Mouse (Mus musculus): ENCODE measurements around the gene Eif3c. TPM values are rescaled to one million over a fixed set of nuclear protein-coding genes. Genes with fewer than 3 reads are reported as not detected.

Eif3c gene
- polyA plus RNA-seq, 1 experiment from 2014 or later: 207 TPM

DNA sequence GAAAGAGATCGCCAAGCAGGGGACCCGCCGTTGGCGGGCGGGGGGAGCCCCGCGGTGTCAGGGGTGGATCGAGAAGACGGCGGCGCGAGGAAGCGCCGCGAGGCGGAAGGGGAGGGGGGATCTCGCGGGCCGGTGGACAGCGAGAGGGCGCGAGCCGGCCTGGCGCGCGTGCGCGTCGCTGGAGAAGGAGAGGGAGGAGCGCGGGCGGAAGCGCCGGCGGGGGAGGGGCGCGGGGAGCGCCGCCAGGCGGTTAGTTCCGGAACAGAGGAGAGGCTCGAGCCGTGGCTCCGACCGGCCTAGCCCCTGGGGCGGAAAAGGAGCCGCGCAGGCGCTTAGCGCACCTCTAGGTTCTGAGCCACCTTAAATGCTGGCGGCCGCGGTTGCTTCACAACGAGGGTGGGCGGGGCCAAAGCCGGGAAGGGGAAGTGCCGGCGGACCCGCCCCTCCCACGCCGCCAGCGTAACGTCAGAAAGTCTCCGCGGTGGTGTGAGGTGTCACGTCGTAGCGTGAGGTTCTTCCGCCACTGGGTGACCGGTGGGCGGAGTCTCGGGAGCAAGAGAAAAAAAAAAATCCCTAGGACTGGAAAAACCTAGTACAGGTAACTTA, 62.8 kb downstream of the Eif3c start, which contains the start of gene Atxn2l:
Atxn2l (minus strand) TSS at position 165 of the 606 bp plus-strand sequence.
- H3K4me1 ChIP-seq (replicated peaks): peaks cover 23% of the 10 kb centered on the region
- H3K27me3 ChIP-seq: no peaks in the 10 kb centered on the region
- H3K36me3 ChIP-seq: peaks cover 29% of the 10 kb centered on the region
- H3K4me2 ChIP-seq (replicated peaks): peak within 1 kb of the TSS; percentile 79
- H3K9me3 ChIP-seq: no peaks in the 10 kb centered on the region
- peak within 1 kb of the TSS; percentile 100 for H3K4me3 ChIP-seq (replicated peaks)
- peak within 1 kb of the TSS; percentile 99 for H3K9ac ChIP-seq (replicated peaks)
- WGBS: 1% methylated on average over 65 of the region's 72 CpGs
- peak within 1 kb of the TSS; percentile 99 for H3K27ac ChIP-seq
- peak; percentile 86 for ATAC-seq

DNA sequence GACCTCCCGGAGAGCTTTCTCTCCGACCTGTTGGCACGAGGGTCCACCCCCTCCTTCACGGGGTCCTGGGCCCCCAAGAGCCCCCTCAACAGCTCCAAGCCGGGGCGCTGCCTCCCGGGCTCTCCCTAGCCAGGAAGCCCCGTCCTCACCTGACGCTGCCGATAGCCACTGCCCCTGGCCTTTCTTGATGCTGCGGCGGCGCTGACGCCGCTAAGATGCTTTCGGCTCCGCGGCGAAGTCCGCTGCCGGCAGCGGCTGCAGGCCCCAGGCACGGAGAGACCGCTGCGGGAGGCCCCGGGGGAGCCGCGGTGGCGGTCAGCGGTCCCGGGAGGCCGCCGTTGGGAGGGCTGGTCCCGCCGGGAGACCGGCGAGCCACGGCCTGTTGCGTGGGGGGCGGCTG, 63.5 kb downstream of the Eif3c start:
- peak overlapping the region; percentile 99 for H3K27ac ChIP-seq
- H3K36me3 ChIP-seq: peaks cover 35% of the 10 kb centered on the region
- under 1% methylated on average over 39 of the region's 40 CpGs for whole genome bisulfite sequencing

DNA sequence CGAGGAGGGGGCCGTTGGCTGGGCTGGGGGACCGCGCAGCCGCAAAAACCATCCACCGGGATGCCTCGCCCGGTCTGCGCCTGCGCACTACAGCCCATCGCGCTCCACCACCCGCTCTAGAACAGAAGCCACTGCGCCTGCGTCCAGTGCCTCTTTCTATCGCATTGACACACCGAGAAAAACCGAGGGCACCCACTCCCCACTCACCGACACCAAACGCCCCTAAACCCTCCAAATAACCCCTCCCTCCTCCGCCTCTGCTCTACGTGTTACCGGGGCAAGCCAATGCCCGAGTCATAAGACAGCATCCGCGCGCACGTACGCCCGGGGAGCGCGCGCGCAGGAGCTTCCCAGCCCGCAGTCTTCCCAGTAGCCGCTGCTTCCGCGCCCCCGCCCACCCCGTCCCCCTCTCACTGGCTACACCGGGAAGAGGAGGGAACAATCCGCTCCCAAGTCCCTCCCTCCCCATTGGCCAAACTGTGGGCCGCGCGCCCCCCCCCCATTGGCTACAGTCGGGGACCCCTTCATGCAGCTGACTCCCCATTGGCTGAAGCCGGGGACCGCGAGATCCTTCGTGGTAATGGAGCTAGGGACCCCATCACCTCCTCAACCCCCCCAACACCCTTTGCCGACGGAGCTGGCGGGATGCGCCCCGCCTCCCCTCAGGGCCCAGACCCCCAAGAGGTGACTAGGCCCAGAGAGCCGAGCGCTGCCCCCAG, 64.0 kb downstream of the Eif3c start:
- Histone ChIP-seq H3K36me3 (peaks cover 41% of the 10 kb centered on the region), H3K4me2 (replicated peaks) (peak overlapping the region; percentile 79), H3K9me3 (no peaks in the 10 kb centered on the region), H3K4me3 (replicated peaks) (peak overlapping the region; percentile 100), H3K4me1 (replicated peaks) (peaks cover 23% of the 10 kb centered on the region), H3K9ac (replicated peaks) (peak overlapping the region; percentile 99), H3K27me3 (no peaks in the 10 kb centered on the region), H3K27ac (peak overlapping the region; percentile 99)
- peak; percentile 93 for ATAC-seq
- 1% methylated on average over 56 of the region's 57 CpGs for WGBS

More for the DNA sequence above, 63.5 kb downstream of the Eif3c start:
- Histone ChIP-seq H3K9me3 (no peaks in the 10 kb centered on the region), H3K27me3 (no peaks in the 10 kb centered on the region), H3K4me1 (replicated peaks) (peaks cover 23% of the 10 kb centered on the region), H3K4me2 (replicated peaks) (peak overlapping the region; percentile 79), H3K4me3 (replicated peaks) (peak overlapping the region; percentile 100), H3K9ac (replicated peaks) (peak overlapping the region; percentile 99)
- ATAC-seq: no peak

DNA sequence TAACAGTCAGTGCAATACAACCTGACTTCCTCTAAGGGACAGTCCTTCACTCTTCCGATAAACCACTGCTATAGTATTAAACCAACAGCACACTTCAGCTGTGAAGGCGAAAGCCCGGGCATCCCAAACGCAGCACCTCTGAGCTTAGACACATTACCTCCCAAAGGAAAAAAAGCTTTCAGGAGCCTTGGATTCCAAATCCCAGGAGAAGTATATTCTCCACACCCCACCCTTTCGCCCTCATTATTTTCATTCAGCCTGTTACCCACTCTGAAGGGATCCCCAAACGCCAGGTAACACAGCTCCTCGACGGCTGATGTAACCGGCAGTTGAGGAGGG, 64.6 kb downstream of the Eif3c start:
- Histone ChIP-seq H3K27me3 (no peaks in the 10 kb centered on the region), H3K9ac (replicated peaks) (peak overlapping the region; percentile 99), H3K36me3 (peaks cover 46% of the 10 kb centered on the region), H3K4me1 (replicated peaks) (peaks cover 23% of the 10 kb centered on the region), H3K9me3 (no peaks in the 10 kb centered on the region), H3K4me3 (replicated peaks) (peak overlapping the region; percentile 100), H3K4me2 (replicated peaks) (peak overlapping the region; percentile 79), H3K27ac (peak overlapping the region; percentile 99)
- WGBS: 5% methylated on average over 9 of the region's 9 CpGs
- ATAC-seq: peak; percentile 0; the same call in 1 of the 2 replicates

DNA sequence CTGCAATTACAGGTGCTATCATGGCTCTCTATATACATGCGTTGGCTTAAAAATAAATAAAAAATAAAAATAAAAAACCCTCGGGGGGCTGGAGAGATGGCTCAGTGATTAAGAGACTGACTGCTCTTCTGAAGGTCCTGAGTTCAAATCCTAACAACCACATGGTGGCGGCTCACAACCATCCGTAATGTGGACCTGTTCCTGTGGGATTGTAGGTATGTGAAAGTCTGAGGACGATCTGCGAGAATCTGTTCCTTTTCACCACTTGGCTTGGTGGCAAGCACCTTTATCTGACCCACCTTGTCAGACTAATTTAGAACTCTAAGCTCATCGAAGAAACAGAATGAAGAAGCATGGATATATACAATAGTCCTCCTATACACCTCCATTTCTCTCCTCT, 66.8 kb downstream of the Eif3c start:
- Histone ChIP-seq H3K27ac (no peak overlapping the region), H3K9ac (replicated peaks) (no peak overlapping the region), H3K27me3 (no peaks in the 10 kb centered on the region), H3K36me3 (peaks cover 69% of the 10 kb centered on the region), H3K9me3 (no peaks in the 10 kb centered on the region), H3K4me3 (replicated peaks) (no peak overlapping the region), H3K4me2 (replicated peaks) (no peak overlapping the region), H3K4me1 (replicated peaks) (peaks cover 23% of the 10 kb centered on the region)
- ATAC-seq: no peak
- WGBS: 96% methylated on average over 7 of the region's 7 CpGs

DNA sequence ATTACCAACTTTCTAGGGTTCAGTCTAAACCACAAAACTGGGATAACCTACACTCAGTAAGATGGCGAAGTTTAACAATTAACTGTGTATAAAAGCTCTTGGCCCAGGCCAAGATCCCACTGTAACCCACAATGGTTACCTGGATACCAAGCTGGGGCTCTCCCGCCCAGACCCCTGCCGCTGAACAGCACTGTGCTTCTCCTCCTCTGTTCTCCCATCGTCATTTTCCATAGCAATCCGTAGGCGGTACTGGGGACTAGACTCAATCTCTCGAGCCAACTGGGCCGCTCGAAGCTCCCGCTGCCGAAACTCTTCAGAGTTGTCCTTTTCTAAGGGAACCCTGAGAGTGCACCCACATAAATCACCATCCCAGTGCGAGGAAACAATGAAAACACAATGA, 68.2 kb downstream of the Eif3c start:
- no peaks in the 10 kb centered on the region for H3K9me3 ChIP-seq
- no peak for ATAC-seq
- H3K27ac ChIP-seq: no peak overlapping the region
- H3K9ac ChIP-seq (replicated peaks): no peak overlapping the region
- H3K4me1 ChIP-seq (replicated peaks): peaks cover 17% of the 10 kb centered on the region
- H3K27me3 ChIP-seq: no peaks in the 10 kb centered on the region
- no peak overlapping the region for H3K4me3 ChIP-seq (replicated peaks)
- H3K4me2 ChIP-seq (replicated peaks): no peak overlapping the region
- 92% methylated on average over 12 of the region's 12 CpGs for WGBS
- peaks cover 83% of the 10 kb centered on the region for H3K36me3 ChIP-seq

DNA sequence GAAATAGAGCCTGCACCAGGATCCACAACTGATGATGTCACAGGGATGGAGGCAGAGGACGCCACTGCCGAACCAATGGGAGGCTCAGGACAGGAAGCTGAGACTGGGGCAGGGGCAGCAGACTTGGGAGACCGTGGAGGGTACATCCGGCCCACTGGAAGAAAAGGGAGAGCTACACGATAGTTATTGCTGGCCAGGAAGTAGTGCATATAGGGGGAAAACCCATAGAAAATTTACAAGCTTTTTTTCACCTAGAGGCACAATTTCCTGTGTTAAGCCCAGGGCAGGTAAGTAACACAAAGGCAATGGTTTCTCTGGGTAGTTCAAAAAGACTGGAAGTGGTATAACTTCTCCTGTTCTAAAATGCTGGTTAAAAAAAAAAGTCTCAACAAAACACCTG, 69.7 kb downstream of the Eif3c start:
- no peaks in the 10 kb centered on the region for H3K9me3 ChIP-seq
- H3K27me3 ChIP-seq: no peaks in the 10 kb centered on the region
- H3K27ac ChIP-seq: no peak overlapping the region
- H3K9ac ChIP-seq (replicated peaks): no peak overlapping the region
- ATAC-seq: no peak
- H3K4me3 ChIP-seq (replicated peaks): no peak overlapping the region
- peaks cover 97% of the 10 kb centered on the region for H3K36me3 ChIP-seq
- H3K4me2 ChIP-seq (replicated peaks): no peak overlapping the region
- 92% methylated on average over 5 of the region's 5 CpGs for WGBS
- H3K4me1 ChIP-seq (replicated peaks): peaks cover 15% of the 10 kb centered on the region

Small RNAs within 50 kb of the gene (microRNA-seq; reads per million reads assigned to microRNA genes)
- 0.82 reads per million for gene Mir7059

Other genes starting within 250 kb of the Eif3c start
- 1.0 and 1.7 TPM in 2 replicates for gene Lat, start 196.8 kb downstream of the Eif3c start, polyA plus RNA-seq (2015; fragmentation: Nextera tagmentation; extraction: Ambion mirVana)
- gene Spns1, start 189.0 kb downstream of the Eif3c start, polyA plus RNA-seq (2015; fragmentation: Nextera tagmentation; extraction: Ambion mirVana): 77.9 and 78.6 TPM in 2 replicates
- gene Nfatc2ip, start 169.7 kb downstream of the Eif3c start, polyA plus RNA-seq (2015; fragmentation: Nextera tagmentation; extraction: Ambion mirVana): 2.9 and 3.8 TPM in 2 replicates
- gene Cd19, start 151.5 kb downstream of the Eif3c start, polyA plus RNA-seq (2015; fragmentation: Nextera tagmentation; extraction: Ambion mirVana): not detected in 2 replicates
- gene Rabep2, start 137.7 kb downstream of the Eif3c start, polyA plus RNA-seq (2015; fragmentation: Nextera tagmentation; extraction: Ambion mirVana): 23.7 and 25.9 TPM in 2 replicates
- gene Atp2a1, start 103.3 kb downstream of the Eif3c start, polyA plus RNA-seq (2015; fragmentation: Nextera tagmentation; extraction: Ambion mirVana): 0.32 and 0.49 TPM in 2 replicates
- gene Sh2b1, start 91.0 kb downstream of the Eif3c start, polyA plus RNA-seq (2015; fragmentation: Nextera tagmentation; extraction: Ambion mirVana): 63.7 and 69.5 TPM in 2 replicates
- 117 and 124 TPM in 2 replicates for gene Tufm, start 79.0 kb downstream of the Eif3c start, polyA plus RNA-seq (2015; fragmentation: Nextera tagmentation; extraction: Ambion mirVana)
- 65.1 and 76.5 TPM in 2 replicates for gene Atxn2l, start 63.0 kb downstream of the Eif3c start, polyA plus RNA-seq (2015; fragmentation: Nextera tagmentation; extraction: Ambion mirVana)
- 0.21 and 0.69 TPM in 2 replicates for gene Apobr, start 18.5 kb upstream of the Eif3c start, polyA plus RNA-seq (2015; fragmentation: Nextera tagmentation; extraction: Ambion mirVana)
- 27.7 and 28.8 TPM in 2 replicates for gene Cln3, start 19.4 kb upstream of the Eif3c start, polyA plus RNA-seq (2015; fragmentation: Nextera tagmentation; extraction: Ambion mirVana)
- gene Il27, start 28.5 kb upstream of the Eif3c start, polyA plus RNA-seq (2015; fragmentation: Nextera tagmentation; extraction: Ambion mirVana): not detected in 2 replicates
- gene Nupr1, start 64.5 kb upstream of the Eif3c start, polyA plus RNA-seq (2015; fragmentation: Nextera tagmentation; extraction: Ambion mirVana): 4.8 and 7.6 TPM in 2 replicates
- gene Sgf29, start 82.9 kb upstream of the Eif3c start, polyA plus RNA-seq (2015; fragmentation: Nextera tagmentation; extraction: Ambion mirVana): 54.5 and 57.0 TPM in 2 replicates
- gene Sult1a1, start 110.0 kb upstream of the Eif3c start, polyA plus RNA-seq (2015; fragmentation: Nextera tagmentation; extraction: Ambion mirVana): 0.93 and 1.9 TPM in 2 replicates
- 141 and 158 TPM in 2 replicates for gene Bola2, start 129.0 kb upstream of the Eif3c start, polyA plus RNA-seq (2015; fragmentation: Nextera tagmentation; extraction: Ambion mirVana)
- gene Slx1b, start 129.4 kb upstream of the Eif3c start, polyA plus RNA-seq (2015; fragmentation: Nextera tagmentation; extraction: Ambion mirVana): 21.0 and 21.1 TPM in 2 replicates
- 96.3 and 101 TPM in 2 replicates for gene Coro1a, start 141.4 kb upstream of the Eif3c start, polyA plus RNA-seq (2015; fragmentation: Nextera tagmentation; extraction: Ambion mirVana)
- 78.8 and 80.7 TPM in 2 replicates for gene Mapk3, start 193.2 kb upstream of the Eif3c start, polyA plus RNA-seq (2015; fragmentation: Nextera tagmentation; extraction: Ambion mirVana)
- gene Gdpd3, start 199.9 kb upstream of the Eif3c start, polyA plus RNA-seq (2015; fragmentation: Nextera tagmentation; extraction: Ambion mirVana): 2.5 and 2.9 TPM in 2 replicates
- gene Ypel3, start 210.5 kb upstream of the Eif3c start, polyA plus RNA-seq (2015; fragmentation: Nextera tagmentation; extraction: Ambion mirVana): 163 and 180 TPM in 2 replicates
- gene Tbx6, start 215.1 kb upstream of the Eif3c start, polyA plus RNA-seq (2015; fragmentation: Nextera tagmentation; extraction: Ambion mirVana): 0.36 and 0.49 TPM in 2 replicates
- 224 and 241 TPM in 2 replicates for gene Ppp4c, start 226.1 kb upstream of the Eif3c start, polyA plus RNA-seq (2015; fragmentation: Nextera tagmentation; extraction: Ambion mirVana)
- gene Fam57b, start 231.3 kb upstream of the Eif3c start, polyA plus RNA-seq (2015; fragmentation: Nextera tagmentation; extraction: Ambion mirVana): 48.3 and 52.6 TPM in 2 replicates